Mouse (Mus musculus): ENCODE data around the gene Smu1.

DNA sequence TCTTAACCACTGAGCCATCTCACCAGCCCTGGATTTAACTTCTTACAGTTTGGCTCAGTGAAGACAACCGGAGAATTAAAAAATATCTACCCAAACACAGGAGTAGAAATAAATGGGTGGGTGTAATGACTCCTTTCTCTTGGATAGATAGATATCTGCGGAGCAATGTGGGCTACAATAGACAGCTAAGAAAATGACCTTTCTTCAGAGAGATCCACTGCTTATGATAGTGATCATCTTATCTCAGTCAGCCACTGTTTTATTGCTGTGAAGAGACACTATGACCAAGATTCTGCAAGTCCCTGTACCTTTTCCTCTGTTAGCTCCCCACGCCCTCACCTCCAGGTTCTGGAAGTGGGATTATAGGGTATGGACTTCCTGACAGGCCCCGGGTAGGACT is 25.3 kb upstream of the Smu1 start:
- TF ChIP-seq CTCF (IDR thresholded peaks at IDR 0.05; ENCODE audit: low read depth, low read length) = no peak
- TF ChIP-seq POLR2AphosphoS5 (IDR thresholded peaks at IDR 0.05; ENCODE audit: insufficient replicate concordance, low read depth, low read length) = no peak
- TF ChIP-seq TAL1 (conservative IDR thresholded peaks at IDR 0.05; ENCODE audit: low read depth, low read length) = no peak
- no peak for TF ChIP-seq GATA1 (IDR thresholded peaks at IDR 0.05; ENCODE audit: borderline replicate concordance, low read length)
- TF ChIP-seq GATA2 (IDR thresholded peaks at IDR 0.05; ENCODE audit: borderline replicate concordance, low read depth, low read length) = no peak
